Mouse (Mus musculus) lung, postnatal 0 days (tissue): ENCODE results near the gene Acot3.

Source experiments
- CTCF ChIP-seq: IDR thresholded peaks from 2 replicates; pipeline ENCODE4 v1.5.1; 2016; ENCODE audit warnings: antibody characterized with exemption, mild to moderate bottlenecking
- EP300 ChIP-seq: IDR thresholded peaks from 2 replicates; pipeline ENCODE4 v1.6.1; 2016; ENCODE audit warnings: antibody characterized with exemption, mild to moderate bottlenecking, control low read depth

- TF ChIP-seq EP300 (no peak), CTCF (no peak)
Measured at GRCm38 (mm10) chr12:84008729-84009128, 43.2 kb upstream of the Acot3 start.
